8 mouse cellular contexts compared by ENCODE assay signal in genomic region chr7:112400175-112400574, GRCm38 (mm10). TPM values are rescaled to one million over a fixed set of nuclear protein-coding genes. Genes with fewer than 3 reads are reported as not detected.
DNase-seq lines count a peak whose midpoint lies in the region; ATAC-seq lines count a peak whose summit lies in the region.

No protein-coding gene starts in this region.

- peak; percentile 78 for DNase-seq in kidney, adult 11 months
- peak; percentile 73 for DNase-seq in cerebellum, adult 11 months
- DNase-seq in forebrain, embryonic 14.5 days (ENCODE audit: low spot score): peak; percentile 95
- DNase-seq in layer of hippocampus, adult 9-11 months: peak; percentile 52
- DNase-seq in skeletal muscle tissue, adult 2 months (ENCODE audit: low read depth, low spot score): peak; percentile 68

- H3K4me1 ChIP-seq in kidney, embryonic 16.5 days (ENCODE audit: insufficient read depth, low read length): peaks cover 10% of the 10 kb centered on the region
- peaks cover 14% of the 10 kb centered on the region for H3K4me1 ChIP-seq in forebrain, embryonic 14.5 days (ENCODE audit: control insufficient read depth, insufficient read depth, low read length)

- no peak for ATAC-seq in kidney, embryonic 16.5 days (ENCODE audit: low FRiP score, low TSS enrichment)
- ATAC-seq in forebrain, embryonic 14.5 days: peak; percentile 69
- peak; percentile 45 to 59; a peak in 1 of 4 replicates for ATAC-seq in hematopoietic stem cell, adult 5-6 weeks (replicated peaks in 1 of 2; ENCODE audit: insufficient read depth in 1 of 2, low FRiP score in 2 of 2, low TSS enrichment in 1 of 2, low read depth in 1 of 2, poor library complexity in 2 of 2, severe bottlenecking in 2 of 2)
- peak; percentile 67; the same call in 1 of the 2 replicates for ATAC-seq in megakaryocyte, adult 5-6 weeks (ENCODE audit: poor library complexity, severe bottlenecking)

- no peak overlapping the region for H3K27ac ChIP-seq in kidney, embryonic 16.5 days (ENCODE audit: low read length)
- no peak overlapping the region for H3K27ac ChIP-seq in forebrain, embryonic 14.5 days (ENCODE audit: low read depth, low read length)

- WGBS in kidney, embryonic 16.5 days: 41% methylated on average over 6 of the region's 6 CpGs
- WGBS in forebrain, embryonic 14.5 days: 46% methylated on average over 6 of the region's 6 CpGs

- H3K4me3 ChIP-seq in kidney, embryonic 16.5 days (ENCODE audit: low read length): no peak overlapping the region
- H3K4me3 ChIP-seq in forebrain, embryonic 14.5 days (ENCODE audit: low read depth, low read length): no peak overlapping the region

- H3K27me3 ChIP-seq in kidney, embryonic 16.5 days (ENCODE audit: insufficient read depth, low read length): no peaks in the 10 kb centered on the region
- H3K27me3 ChIP-seq in forebrain, embryonic 14.5 days (replicated peaks; ENCODE audit: control insufficient read depth, insufficient read depth, low read length): no peaks in the 10 kb centered on the region; the same call in 1 of the 2 replicates

- H3K36me3 ChIP-seq in kidney, embryonic 16.5 days (ENCODE audit: insufficient read depth, low read length): no peaks in the 10 kb centered on the region
- H3K36me3 ChIP-seq in forebrain, embryonic 14.5 days (ENCODE audit: control insufficient read depth, insufficient read depth, low read length): no peaks in the 10 kb centered on the region

- H3K4me2 ChIP-seq in kidney, embryonic 16.5 days (replicated peaks; ENCODE audit: low read depth, low read length): no peak overlapping the region
- H3K4me2 ChIP-seq in forebrain, embryonic 14.5 days (ENCODE audit: low read length): no peak overlapping the region

- no peaks in the 10 kb centered on the region for H3K9me3 ChIP-seq in kidney, embryonic 16.5 days (ENCODE audit: low read length)
- no peaks in the 10 kb centered on the region for H3K9me3 ChIP-seq in forebrain, embryonic 14.5 days (replicated peaks; ENCODE audit: control insufficient read depth, low read length)

- no peak overlapping the region for H3K9ac ChIP-seq in kidney, embryonic 16.5 days (replicated peaks; ENCODE audit: low read length)
- no peak overlapping the region for H3K9ac ChIP-seq in forebrain, embryonic 14.5 days (ENCODE audit: low read length)

RNA-seq across cellular contexts. Expression of gene Parva, which starts 27.1 kb away (rescaled TPM):
- 120 and 126 TPM in 2 replicates for polyA plus RNA-seq in kidney, embryonic 16.5 days (2015; fragmentation: Nextera tagmentation; extraction: Ambion mirVana)
- polyA plus RNA-seq in forebrain, embryonic 14.5 days (2014; fragmentation: Nextera tagmentation; extraction: Ambion mirVana): 17.4 and 22.2 TPM in 2 replicates
- not detected in 2 replicates for total RNA-seq in hematopoietic stem cell, adult 5-6 weeks (2017)
- not detected in 2 replicates for total RNA-seq in megakaryocyte, adult 5-6 weeks (2015)
- not detected in 2 replicates for total RNA-seq in megakaryocyte, adult 5-6 weeks (2017)
